Mouse (Mus musculus): ENCODE results near the gene Nptn.

Nptn gene

DNA sequence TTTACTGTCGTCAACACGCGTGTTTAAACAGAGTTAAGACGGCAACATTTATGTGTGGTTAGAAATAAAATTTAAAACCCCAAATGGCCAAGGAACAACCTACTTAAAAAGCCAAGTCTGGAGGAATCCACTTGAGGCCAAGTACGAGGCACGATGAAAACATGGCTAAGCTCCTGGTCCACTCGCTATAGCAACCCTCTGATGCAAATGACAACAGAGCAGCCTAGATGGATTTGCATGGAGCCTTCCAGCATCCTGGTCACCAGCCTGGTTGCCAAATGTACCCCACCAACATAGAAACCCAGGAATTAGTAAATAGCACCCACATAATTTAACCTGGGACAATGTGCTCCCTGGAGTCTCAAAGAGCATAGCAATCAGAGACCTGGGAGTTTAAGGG is 121.7 kb downstream of the Nptn start:
- no peak for DNase-seq

DNA sequence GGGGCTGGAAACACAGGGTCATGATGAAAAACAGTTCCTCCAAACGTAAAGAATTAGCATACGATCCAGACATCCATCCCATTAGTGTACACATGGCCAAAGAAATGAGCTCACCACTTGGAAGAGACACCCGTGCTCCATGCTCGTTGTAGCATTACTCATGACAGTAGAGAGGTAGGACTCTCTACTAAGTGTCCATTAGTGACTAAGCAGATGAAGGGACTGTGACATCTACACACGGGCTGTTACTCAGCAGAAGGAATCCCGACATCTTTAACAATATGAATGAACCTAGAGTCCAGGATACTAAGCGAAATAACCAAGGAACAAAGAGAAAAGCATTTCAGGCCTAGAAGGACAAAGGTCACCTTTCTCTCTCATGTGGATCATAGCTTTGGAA is 124.0 kb downstream of the Nptn start:
- DNase-seq, result no peak

Data from kidney, postnatal 14 days (tissue).